Mouse (Mus musculus) adrenal gland, postnatal 14 days (tissue): ENCODE data around the gene Clcn2. TPM values are rescaled to one million over a fixed set of nuclear protein-coding genes. Genes with fewer than 3 reads are reported as not detected.
A peak's percentile ranks its signal among the peaks of the same experiment; 100 is the strongest.
"Not testable (repeated sequence)": the region's sequence is repeated elsewhere in the genome, so short reads cannot be mapped to it uniquely, and the experiment has no call there.

Source experiments
- DNase-seq: peaks from one replicate; pipeline ENCODE4 v3.0.0; 2021; ENCODE audit warnings: mixed read lengths
- total RNA-seq: library from RNA; stranded (reverse); gene quantifications from 2 replicates; pipeline ENCODE4 v1.2.3, GENCODE M21; 2021

The Clcn2 gene
- total RNA-seq, 1 experiment from 2014 or later: 26.8 TPM

DNA sequence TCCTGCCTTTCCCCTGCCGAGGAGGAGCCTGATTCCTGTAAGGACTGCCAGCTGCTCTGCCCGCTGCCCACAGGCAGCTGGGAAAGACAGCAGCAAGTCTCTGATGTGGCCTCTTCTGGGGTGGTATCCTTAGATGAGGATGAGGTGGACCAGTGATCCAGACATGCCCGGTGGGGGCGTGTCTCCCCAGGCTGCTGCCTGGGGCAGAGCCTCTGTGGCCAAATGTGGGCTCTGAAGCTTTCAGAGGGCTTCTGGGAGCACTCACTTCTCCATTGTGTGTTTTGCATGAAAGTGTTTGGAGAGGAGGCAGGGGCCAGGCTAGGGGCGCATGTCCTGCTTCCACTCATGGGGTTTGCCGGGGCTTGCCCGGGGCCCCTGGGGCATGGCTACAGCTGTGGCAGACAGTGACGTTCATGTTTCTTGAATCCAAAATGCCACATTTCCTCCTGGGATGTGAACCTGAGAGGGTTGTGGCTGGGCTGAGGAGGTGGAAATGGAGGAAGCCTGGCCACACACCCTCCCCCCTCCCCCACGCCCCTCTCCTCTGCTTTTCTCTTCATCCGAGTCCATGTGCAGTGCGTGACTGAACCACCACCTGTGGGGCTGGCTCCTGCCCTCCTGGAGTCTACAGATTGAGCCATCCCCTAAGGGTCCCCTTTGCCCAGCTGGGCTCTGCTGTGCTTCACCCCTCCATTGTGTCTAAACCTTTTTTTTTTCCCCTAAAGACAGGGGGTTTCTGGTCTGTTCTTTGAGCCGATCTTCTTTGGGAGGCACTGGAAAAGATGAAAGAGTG lies 15.6 kb downstream of the Clcn2 start:
- DNase-seq: no peak

DNA sequence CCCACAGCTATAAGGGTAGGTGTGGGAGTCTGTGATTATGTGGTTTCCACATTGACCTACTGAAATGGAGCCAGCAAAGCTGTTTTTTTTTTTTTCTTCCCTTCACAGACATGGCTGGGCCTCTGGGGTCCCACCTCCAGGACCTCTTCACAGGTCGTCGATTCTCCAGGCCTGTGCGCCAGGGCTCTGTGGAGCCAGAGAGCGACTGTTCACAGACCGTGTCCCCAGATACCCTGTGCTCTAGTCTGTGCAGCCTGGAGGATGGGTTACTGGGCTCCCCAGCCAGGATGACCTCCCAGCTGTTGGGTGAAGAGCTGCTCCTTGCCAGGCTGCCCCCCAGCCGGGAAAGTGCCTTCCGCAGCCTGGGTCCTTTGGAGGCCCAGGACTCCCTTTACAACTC lies 16.2 kb downstream of the Clcn2 start:
- DNase-seq: no peak

- DNase-seq: no peak
Observed at GRCm38 (mm10) chr16:20700036-20700435, 17.5 kb downstream of the Clcn2 start.

- DNase-seq: no peak
Observed at GRCm38 (mm10) chr16:20699266-20699665, 18.3 kb downstream of the Clcn2 start.

- DNase-seq: peak; percentile 91
Observed at GRCm38 (mm10) chr16:20695622-20696323, 21.8 kb downstream of the Clcn2 start.

DNA sequence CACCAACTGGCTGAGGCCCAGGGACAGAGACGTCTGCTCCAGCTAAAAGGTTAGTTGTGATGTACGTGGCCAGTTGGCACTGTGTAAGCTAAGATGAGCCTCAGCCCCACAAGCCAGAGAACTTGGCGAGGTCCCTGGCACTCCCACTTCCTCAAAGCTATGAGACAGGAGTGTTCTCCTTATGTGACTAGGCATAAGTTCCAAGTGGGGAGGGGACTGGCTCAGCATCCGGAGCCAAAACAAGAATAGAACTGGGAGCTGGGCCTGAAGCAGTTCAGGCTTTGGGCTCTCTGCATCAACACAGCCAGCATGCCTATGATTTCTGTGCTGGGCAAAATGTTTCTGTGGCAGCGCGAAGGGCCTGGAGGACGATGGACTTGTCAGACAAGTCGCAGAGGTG lies 22.8 kb downstream of the Clcn2 start:
- peak; percentile 37 for DNase-seq

DNA sequence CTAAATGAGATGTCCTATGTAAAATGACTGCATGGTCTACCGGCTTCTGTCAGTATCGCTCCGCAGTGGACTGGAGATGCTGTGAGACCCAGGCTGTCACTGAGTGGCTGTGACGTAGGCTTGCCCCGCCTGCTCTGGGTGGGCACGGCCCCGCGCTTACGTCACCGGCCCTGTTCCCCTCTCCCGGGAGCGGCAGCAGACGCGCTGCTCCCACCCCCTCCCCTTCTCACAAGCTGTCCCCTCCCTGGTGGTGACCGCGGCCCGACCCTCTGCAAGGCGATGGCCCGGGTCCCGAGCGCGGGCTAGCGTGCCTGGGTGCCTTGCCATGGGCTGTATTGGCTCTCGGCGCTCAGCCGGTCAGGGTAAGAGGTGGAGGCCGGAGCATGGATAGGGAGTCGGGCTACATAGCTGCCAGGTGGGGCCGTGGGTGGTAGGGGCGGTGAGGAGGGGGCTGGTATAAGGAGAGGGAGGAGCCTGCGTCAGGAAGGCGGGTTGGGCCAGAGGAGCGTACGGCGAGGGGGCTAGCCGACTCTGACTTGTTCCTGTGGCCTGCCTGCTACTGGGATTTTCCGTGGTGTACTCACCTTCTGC lies 24.3 kb downstream of the Clcn2 start, which contains the start of gene Fam131a:
Gene Fam131a, plus strand, starts transcription at position 131 of the 591 bp plus-strand sequence.
- peak; percentile 93 for DNase-seq

DNA sequence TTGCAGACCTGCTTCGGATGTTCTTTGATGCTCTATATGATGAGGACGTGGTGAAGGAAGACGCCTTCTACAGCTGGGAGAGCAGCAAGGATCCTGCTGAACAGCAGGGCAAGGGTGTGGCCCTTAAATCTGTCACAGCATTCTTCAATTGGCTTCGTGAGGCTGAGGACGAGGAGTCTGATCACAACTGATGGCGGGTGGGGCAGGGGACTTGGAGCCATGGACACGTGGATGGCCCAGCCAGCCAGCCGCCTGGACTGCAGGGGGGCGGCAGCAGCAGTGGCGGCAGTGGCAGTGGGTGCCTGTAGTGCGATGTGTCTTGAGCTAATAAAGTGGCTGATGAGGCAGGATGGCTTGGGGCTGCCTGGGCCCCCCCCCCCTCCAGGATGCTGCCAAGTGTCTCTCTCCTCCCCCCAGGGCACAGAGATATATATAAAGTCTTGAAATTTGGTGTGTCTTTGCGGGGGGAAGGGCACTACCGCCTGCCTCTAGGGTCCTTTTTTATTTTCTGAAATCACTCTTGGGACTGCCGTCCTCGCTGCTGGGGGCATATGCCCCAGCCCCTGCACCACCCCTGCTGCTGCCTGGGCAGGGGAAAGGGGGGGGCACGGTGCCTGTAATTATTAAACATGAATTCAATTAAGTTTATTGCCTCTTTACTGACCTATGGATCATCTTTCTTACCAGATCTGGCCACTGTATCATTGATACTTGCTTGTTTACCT lies 25.1 kb downstream of the Clcn2 start:
- no peak for DNase-seq

GRCm38 (mm10) chr16:20691617-20692016 lies 25.9 kb downstream of the Clcn2 start:
- DNase-seq: no peak

- no peak for DNase-seq
Observed at GRCm38 (mm10) chr16:20690774-20691173, 26.8 kb downstream of the Clcn2 start.

GRCm38 (mm10) chr16:20677974-20678675 lies 39.4 kb downstream of the Clcn2 start:
- DNase-seq: peak; percentile 97

GRCm38 (mm10) chr16:20677380-20677779 lies 40.2 kb downstream of the Clcn2 start:
- DNase-seq: no peak

- DNase-seq: no peak
Observed at GRCm38 (mm10) chr16:20676702-20677101, 40.8 kb downstream of the Clcn2 start.

DNA sequence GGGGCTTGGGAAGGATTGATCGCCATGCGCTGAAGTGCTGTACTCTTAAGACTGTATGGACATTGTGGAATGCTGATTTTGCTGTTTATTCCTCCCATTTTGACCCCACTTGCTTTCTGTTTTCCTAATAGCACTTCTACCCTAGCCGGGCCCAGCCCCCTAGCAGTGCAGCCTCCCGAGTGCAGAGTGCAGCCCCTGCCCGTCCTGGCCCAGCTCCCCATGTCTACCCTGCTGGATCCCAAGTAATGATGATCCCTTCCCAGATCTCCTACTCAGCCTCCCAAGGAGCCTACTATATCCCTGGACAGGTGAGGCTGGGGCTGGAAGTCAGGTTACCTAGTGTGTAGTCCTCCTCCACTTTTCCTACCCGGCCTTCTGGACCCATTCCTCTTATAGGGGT lies 42.3 kb downstream of the Clcn2 start:
- DNase-seq: no peak

GRCm38 (mm10) chr16:20673706-20674303 lies 43.7 kb downstream of the Clcn2 start:
- peak; percentile 78 for DNase-seq

DNA sequence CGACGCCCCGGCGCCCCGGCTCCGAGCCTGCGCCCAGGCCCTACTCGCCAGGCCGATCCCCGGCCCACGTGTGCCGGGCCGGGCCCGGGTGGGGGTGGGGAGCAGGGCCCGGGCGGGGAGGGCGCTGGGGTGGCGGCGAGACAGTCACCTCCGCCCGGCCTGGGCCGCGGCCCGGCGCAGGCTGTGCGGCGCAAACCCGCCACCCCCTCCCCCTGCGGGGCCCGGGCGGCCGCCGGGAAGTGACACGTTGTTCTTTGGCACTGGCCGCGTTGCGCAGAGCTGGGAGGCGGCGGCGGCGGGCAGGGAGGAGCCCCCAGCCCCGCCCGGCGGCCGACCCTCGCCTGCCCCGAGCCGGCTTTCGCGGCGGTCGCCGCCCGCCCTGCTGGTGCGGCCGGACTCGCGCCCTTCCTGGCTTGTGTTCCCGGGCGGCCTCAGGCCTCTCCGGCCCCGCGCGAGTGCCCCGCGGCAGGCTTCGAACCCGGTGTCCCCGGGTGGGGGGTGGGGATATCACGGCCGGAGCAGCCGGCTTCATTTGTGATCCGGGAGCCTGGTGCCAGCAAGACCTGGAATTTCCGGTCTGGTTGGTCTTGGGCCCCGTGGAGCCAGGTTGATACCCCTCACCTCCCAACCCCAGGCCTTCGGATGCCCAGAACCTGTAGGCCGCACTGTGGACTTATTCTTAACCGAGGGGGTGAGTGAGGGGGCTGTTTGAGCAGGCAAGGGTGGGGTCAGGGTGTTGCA lies 44.4 kb downstream of the Clcn2 start:
- DNase-seq: peak; percentile 87

- peak; percentile 98 for DNase-seq
Observed at GRCm38 (mm10) chr16:20672500-20672902, 45.0 kb downstream of the Clcn2 start.

DNA sequence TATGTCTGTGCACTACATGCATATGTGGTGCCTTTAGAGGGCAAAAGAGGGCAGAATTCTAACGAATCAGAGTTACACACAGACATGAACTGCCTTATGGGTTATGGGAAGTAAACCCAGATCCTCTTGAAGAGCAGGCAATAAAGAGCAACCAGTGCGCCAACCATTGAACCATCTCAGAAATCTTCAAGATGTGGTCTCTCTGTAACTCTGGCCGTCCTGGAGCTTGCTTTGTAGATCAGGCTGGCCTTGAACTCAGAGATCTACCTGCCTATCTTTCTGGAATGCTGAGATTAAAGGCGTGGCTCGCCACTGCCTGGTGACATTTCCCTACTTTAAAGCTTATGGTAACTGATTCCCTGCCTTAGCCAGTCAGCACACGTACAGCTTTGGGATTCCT lies 45.7 kb downstream of the Clcn2 start:
- DNase-seq: no peak

- no peak for DNase-seq
Observed at GRCm38 (mm10) chr16:20670291-20670690, 47.3 kb downstream of the Clcn2 start.

GRCm38 (mm10) chr16:20668013-20668412 lies 49.5 kb downstream of the Clcn2 start, which contains the start of gene Eif4g1:
Gene Eif4g1 (plus strand): TSS chr16:20668313.
- not testable (repeated sequence) for DNase-seq

- no peak for DNase-seq
Observed at GRCm38 (mm10) chr16:20657661-20658060, 59.9 kb downstream of the Clcn2 start.
